Mouse (Mus musculus): Measurements from ENCODE around the gene Traf2.

Gene Traf2

DNA sequence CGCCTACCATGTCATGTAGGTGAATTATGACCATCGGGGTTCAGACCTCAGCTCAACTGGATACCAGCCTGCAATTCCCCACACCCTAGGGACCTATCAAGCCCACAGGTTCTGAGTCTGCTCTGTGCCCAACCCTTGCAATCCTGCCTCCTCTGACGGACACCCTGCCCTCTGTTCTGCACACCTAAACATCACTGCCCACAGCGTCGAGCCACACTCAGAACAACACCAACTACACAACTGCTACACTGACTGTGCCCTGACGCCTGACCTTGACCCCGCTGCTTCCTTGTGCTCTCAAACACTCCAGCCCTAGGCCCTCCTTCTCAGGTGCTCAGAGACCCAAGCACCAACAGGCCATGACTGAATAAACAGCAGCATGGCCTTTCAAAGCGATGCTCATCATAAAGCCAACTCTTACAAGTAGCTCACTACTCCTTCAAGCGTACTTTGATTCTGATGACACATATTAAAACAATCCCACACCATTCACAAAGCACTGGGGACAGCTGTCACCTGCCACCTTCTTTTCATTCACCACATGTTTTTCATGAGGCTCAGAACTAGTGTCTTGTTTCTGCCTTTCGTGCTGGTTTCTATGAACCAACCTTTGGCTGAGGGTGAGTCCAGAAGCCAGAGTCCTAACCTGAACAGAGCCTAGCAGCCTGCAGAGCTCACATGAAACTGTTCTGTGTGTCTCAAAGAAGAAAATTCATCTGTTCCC is 4.9 kb downstream of the Traf2 start:
- no peak for DNase-seq (ENCODE audit: low read depth)

- no peak for DNase-seq (ENCODE audit: low read depth)
These were observed 6.2 kb downstream of the Traf2 start for GRCm38 (mm10) chr2:25540541-25540948.

DNA sequence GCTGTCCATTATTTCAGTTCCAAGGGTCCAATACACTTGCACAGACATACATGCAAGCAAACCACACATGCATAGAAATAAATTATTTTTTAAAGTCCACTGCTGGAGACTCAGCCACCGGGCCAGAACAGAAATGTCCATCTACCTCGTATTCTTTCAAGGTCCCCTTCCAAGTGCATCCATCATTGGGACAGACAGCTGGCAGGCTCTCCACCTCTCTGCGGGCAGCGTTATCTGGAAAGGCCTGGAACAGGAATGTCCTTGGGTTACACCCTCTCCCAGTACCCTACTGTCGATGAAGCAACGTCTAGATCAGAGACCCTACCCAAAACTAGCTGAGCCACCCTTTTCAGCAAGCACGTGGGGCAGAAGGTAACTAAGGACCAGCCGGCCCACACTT is 10.2 kb downstream of the Traf2 start:
- no peak for DNase-seq (ENCODE audit: low read depth)

DNA sequence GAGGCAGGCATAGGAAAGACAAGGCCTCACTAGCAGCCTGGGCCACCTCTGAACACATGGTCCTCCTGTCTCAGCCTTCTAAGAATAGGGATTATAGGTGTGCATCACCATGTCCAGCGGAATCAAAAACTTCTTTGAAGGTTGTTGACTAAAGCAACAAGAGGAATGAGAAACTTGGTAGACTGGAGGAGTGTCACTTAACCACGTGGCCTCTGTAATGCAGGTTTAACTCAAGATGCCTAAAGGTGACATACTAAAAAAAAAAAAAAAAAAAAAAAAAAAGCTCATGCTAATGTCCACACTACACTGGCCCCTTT is 11.9 kb downstream of the Traf2 start:
- DNase-seq (ENCODE audit: low read depth): no peak

GRCm38 (mm10) chr2:25534178-25534865 is 12.4 kb downstream of the Traf2 start:
- peak; percentile 61 for DNase-seq (ENCODE audit: low read depth)

DNA sequence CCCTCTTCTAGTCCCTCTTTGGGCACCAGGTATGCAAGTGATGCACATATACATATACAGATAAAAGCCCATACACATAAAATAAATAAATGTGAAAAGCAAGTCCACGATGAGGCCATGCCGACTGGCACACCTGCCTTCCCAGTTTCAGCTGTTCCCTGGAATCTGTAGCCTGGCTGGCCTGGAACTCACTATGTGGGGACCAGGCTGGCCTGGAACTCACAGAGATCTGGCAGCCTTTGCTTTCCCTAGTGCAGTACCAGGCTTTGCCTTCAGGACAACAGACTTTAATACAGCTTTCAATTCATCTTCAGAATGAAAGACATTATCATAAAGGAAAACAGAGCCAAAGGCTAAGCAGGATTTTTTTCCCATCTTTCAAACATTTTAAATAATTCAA is 13.0 kb downstream of the Traf2 start:
- no peak for DNase-seq (ENCODE audit: low read depth)

DNA sequence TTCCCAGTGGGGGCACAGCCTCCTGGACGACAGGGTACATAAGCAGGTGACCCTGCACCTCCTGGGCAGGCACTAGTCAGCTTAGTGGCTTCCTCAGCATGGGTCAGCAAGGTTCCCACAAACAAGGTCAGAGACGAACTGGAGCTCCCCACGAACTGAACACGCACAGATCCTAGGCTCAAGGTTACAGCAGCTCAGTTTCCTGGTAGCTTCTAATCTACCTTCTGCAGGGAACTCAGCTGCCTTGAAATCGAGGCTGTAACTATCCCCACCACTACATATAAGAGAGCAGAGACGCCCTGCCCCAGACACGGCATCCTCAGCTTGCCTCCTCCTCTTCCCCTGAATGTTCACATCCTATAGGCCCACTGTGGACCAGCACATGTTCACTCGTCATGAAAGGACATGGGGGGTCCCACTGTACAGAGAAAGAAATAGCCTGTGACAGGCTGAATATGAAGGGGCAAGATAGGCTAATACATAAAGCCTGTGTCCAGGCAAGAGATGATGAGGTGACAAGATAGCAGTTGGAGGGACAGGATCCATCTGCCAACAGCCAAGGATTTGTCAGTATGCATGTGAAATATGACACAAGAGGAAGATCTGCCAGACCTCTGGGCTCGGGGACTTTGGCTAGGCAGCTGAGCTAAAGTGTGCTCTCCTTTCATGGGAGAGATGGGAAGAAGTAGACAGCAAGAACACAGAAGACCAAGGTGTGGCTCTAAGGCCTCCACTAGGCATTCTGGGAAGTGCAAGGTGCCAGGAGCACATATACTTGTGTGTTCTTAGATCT is 20.0 kb downstream of the Traf2 start:
- DNase-seq (ENCODE audit: low read depth): no peak

GRCm38 (mm10) chr2:25509912-25510311 is 36.8 kb downstream of the Traf2 start:
- no peak for DNase-seq (ENCODE audit: low read depth)

- no peak for DNase-seq (ENCODE audit: low read depth)
These were observed 39.8 kb downstream of the Traf2 start for GRCm38 (mm10) chr2:25506964-25507363.

- no peak for DNase-seq (ENCODE audit: low read depth)
These were observed 40.9 kb downstream of the Traf2 start for GRCm38 (mm10) chr2:25505860-25506259.

GRCm38 (mm10) chr2:25505000-25505399 is 41.7 kb downstream of the Traf2 start:
- DNase-seq (ENCODE audit: low read depth): no peak

DNA sequence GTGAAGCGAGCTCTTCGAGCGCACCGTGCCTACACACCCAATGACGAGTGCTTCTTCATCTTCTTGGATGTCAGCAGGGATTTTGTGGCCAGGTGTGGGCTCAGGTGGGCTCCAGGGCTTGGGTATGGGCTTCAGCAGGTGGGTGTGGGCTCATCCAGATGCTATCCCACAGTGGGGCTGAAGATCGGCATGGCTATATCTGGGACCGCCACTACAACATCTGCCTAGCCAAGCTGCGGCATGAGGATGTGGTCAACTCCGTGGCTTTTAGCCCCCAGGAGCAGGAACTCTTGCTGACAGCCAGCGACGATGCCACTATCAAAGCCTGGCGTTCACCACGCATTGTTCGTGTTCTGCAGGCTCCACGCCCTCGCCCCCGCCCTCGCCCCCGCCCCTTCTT is 42.2 kb downstream of the Traf2 start:
- DNase-seq (ENCODE audit: low read depth): no peak

DNA sequence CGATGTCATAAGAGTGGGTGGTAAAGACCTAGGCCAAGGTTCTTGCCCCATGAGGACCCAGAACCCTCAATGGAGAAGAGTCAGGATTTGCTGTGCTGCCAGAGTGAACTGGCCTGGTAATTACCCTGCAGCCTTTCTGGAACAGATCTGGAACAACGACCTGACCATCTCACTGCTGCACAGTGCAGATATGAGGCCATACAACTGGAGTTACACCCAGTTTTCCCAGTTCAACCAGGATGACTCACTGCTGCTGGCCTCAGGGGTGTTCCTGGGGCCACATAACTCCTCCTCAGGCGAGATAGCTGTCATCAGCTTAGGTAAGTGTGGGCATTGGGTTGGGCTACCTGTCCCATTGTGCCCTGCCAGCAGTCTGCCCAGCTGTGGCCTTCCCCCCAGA is 44.0 kb downstream of the Traf2 start:
- peak; percentile 82 for DNase-seq (ENCODE audit: low read depth)

DNA sequence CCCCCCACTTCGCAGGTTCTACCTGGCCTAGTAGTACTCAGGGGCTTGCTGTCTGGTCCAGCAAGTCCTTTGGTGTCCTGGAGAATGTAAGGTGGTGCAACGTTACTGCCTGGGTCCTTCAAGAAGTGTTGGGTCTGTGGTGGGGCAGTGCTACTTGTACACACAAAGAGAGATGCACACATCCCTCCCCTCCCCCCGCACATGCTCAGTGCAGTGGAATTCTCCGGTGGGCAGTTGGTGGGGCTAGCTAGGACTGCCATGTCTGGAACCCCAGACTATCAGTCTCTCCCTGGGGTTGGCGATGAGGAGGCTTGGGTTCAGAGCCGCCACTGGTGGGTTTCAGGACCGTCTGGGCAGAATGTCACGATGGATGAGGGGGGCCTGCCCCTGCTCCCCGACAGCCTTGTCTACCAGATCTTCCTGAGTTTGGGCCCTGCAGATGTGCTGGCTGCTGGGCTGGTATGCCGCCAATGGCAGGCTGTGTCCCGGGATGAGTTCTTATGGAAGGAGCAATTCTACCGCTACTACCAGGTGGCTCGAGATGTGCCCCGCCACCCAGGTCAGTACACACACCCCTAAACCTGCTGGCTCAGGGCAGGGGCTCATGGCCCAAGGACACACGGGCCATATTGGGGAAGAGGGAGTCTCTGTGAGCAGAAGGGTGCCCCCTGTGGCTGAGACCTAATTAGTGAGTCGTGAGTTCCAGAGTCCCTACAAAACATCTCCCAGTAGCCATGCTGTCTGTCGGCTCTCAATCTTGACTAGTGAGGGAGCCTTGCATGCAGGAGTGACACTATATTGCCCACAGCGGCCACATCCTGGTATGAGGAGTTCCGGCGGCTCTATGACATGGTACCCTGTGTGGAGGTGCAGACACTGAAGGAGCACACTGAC is 44.9 kb downstream of the Traf2 start, which contains the start of gene C8g:
Gene C8g (minus strand): TSS at position 127 of the 894 bp plus-strand sequence.
- no peak for DNase-seq (ENCODE audit: low read depth)

DNA sequence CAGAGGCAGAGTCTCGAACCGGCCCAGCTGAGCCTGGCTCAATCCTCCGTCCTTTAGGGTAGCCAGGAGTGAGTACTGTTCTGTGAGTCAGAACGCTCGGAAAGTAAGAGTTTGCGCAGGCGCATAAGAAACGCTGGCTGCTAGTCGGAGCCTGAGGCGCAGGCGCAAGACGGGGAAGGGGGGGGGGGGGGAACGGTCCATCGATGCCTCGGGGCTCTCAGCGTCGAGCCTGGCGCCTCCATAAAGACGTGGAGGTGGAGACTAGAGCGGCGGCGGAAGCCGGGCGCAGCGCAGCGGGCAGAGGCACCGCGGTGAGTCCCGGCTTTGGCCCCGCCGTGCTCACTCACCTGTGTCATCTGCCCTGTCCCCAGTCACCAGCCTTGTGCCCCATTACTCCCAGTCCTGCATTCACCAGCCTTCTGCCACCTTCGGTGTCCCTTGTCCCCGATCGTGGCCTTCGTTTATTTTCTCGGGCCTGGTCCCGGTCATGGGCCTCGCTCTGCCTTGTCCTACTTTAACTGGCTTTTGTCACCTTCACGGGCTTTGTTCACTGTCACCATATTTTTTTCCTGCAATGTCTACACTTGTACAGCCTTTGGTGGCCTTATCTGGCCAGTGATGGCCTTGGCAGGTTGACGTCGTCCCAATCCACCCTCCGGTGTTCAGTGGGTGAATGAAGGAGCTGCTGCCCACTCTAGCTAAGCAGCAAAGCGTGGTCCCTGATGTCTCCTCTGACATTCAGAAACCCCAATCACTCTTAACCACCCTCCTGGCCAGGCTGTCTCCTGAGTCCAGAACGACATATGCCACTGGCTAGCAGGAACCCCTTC is 45.9 kb downstream of the Traf2 start, which contains the start of gene Fbxw5:
Gene Fbxw5 (plus strand): TSS at position 175 of the 830 bp plus-strand sequence.
- peak; percentile 89 for DNase-seq (ENCODE audit: low read depth)

DNA sequence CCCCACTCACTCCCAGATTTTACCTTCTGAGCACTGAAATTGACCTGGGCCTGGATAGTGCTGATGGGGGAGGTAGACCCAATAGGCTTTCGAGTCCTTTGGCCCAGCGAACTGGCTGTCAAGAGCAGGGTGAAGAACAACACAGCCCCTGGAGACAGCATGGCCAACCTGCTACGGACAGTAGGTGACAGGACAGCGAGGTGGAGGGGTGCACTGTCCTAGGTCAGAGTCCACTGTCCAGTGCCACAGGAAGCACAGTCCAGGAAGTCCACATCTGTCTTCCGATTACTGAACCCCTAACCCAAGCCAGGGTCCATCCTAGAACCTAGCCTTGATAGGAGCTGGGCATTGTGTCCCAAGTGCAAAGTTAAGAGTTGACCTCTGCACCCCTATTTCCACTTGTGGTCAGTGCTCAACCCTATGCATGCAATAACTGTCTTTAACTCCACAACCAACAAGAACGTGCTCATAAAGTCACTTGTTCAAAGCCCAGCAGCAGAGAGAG is 46.6 kb downstream of the Traf2 start:
- DNase-seq (ENCODE audit: low read depth): no peak

- no peak for DNase-seq (ENCODE audit: low read depth)
These were observed 47.9 kb downstream of the Traf2 start for GRCm38 (mm10) chr2:25498622-25499478.

DNA sequence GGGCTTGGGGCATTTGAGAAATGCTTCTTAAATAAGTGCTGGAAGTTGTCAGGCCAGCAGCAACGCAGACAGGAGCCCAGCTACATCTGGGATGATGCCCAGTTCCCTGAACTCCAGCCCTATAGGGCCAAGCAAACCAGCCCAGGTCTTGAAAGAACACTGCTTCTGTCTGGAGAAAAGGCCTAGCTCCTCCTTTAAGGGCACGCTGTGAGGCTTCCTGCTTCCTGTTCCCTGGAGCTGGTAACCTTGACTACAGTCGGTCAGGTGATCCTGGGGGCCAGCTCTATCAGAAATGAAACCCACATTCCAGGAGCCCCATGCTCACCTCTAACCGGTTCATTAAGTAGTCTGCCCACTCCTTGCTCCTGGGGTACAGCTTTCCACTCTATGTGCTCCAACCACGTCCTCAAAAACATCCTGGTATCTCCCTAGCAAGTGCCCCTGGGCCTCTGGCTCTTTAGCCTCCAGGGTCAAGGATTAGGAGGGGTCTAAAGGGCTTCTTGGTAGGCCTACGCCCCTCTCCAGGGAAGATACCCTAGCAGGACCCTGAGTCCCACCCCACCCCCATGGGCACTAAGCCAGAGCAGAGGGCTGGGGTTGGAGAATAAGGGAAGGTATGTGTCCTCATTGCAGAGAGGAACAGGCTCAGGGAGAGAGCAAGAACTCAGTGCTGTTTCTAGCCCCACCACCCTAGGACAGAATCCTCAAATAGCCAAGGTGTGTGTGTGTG is 48.7 kb downstream of the Traf2 start:
- DNase-seq (ENCODE audit: low read depth): no peak

DNA sequence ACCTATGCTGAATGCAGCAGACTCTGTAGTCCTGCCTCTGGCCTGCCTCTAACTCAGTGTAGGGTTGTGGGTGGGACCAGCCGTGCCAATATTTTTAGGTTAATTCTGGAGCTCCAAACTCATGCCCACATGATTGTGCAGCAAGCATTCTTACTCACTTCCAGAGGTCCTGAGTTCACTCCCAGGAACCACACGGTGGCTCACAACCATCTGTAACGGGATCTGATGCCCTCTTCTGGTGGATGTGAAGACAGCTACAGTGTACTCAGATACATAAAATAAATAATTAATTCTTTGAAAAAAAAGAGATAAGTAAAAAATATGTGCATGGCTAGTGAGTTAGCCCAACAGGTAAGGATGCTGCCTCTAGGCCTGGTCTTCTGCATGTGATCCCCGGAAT is 50.3 kb downstream of the Traf2 start:
- no peak for DNase-seq (ENCODE audit: low read depth)

All from c-Kit-positive CD71-positive TER-119-negative erythroid progenitor cells, embryonic 14.5 days (primary cell).